Mouse (Mus musculus): ENCODE data around the gene Nrbf2. TPM values are rescaled to one million over a fixed set of nuclear protein-coding genes. Genes with fewer than 3 reads are reported as not detected.

Gene Nrbf2
- polyA plus RNA-seq, 1 experiment from 2014 or later = 41.2 TPM

- Histone ChIP-seq H3K9me3 (no peaks in the 10 kb centered on the region), H3K4me3 (peak overlapping the region; percentile 94), H3K27me3 (ENCODE audit: insufficient read depth, poor library complexity, severe bottlenecking) (no peaks in the 10 kb centered on the region), H3K4me1 (replicated peaks) (peaks cover 32% of the 10 kb centered on the region), H3K36me3 (no peaks in the 10 kb centered on the region), H3K27ac (peak overlapping the region; percentile 90)
- WGBS = 7% methylated on average over 10 of the region's 10 CpGs
- peak; percentile 38 for DNase-seq (ENCODE audit: low spot score)
Observed at GRCm38 (mm10) chr10:67284311-67284710, 794 bp downstream of the Nrbf2 start.

GRCm38 (mm10) chr10:67283516-67283915 lies 1.6 kb downstream of the Nrbf2 start:
- Histone ChIP-seq H3K4me1 (replicated peaks) (peaks cover 32% of the 10 kb centered on the region), H3K27ac (no peak overlapping the region), H3K36me3 (no peaks in the 10 kb centered on the region), H3K27me3 (ENCODE audit: insufficient read depth, poor library complexity, severe bottlenecking) (no peaks in the 10 kb centered on the region), H3K4me3 (peak overlapping the region; percentile 94), H3K9me3 (no peaks in the 10 kb centered on the region)
- no peak for DNase-seq (ENCODE audit: low spot score)
- 92% methylated on average over 9 of the region's 9 CpGs for WGBS

GRCm38 (mm10) chr10:67282531-67282930 lies 2.6 kb downstream of the Nrbf2 start:
- no peak overlapping the region for H3K27ac ChIP-seq
- 86% methylated on average over 2 of the region's 2 CpGs for WGBS
- H3K4me1 ChIP-seq (replicated peaks) = peaks cover 32% of the 10 kb centered on the region
- H3K9me3 ChIP-seq = no peaks in the 10 kb centered on the region
- H3K36me3 ChIP-seq = no peaks in the 10 kb centered on the region
- no peaks in the 10 kb centered on the region for H3K27me3 ChIP-seq (ENCODE audit: insufficient read depth, poor library complexity, severe bottlenecking)
- no peak overlapping the region for H3K4me3 ChIP-seq
- no peak for DNase-seq (ENCODE audit: low spot score)

- Histone ChIP-seq H3K4me1 (replicated peaks) (peaks cover 32% of the 10 kb centered on the region), H3K9me3 (no peaks in the 10 kb centered on the region), H3K27me3 (ENCODE audit: insufficient read depth, poor library complexity, severe bottlenecking) (no peaks in the 10 kb centered on the region), H3K36me3 (no peaks in the 10 kb centered on the region), H3K4me3 (no peak overlapping the region), H3K27ac (no peak overlapping the region)
- DNase-seq (ENCODE audit: low spot score) = no peak
- WGBS = 75% methylated on average over 8 of the region's 8 CpGs
Observed at GRCm38 (mm10) chr10:67281852-67282251, 3.3 kb downstream of the Nrbf2 start.

- Histone ChIP-seq H3K9me3 (no peaks in the 10 kb centered on the region), H3K4me1 (replicated peaks) (no peaks in the 10 kb centered on the region), H3K27me3 (ENCODE audit: insufficient read depth, poor library complexity, severe bottlenecking) (no peaks in the 10 kb centered on the region), H3K27ac (no peak overlapping the region), H3K36me3 (peaks cover 39% of the 10 kb centered on the region), H3K4me3 (no peak overlapping the region)
- no peak for DNase-seq (ENCODE audit: low spot score)
Observed at GRCm38 (mm10) chr10:67275916-67276315, 9.2 kb downstream of the Nrbf2 start.

GRCm38 (mm10) chr10:67264852-67265251 lies 20.3 kb downstream of the Nrbf2 start:
- Histone ChIP-seq H3K4me1 (replicated peaks) (no peaks in the 10 kb centered on the region), H3K36me3 (peaks cover 36% of the 10 kb centered on the region), H3K4me3 (no peak overlapping the region), H3K27ac (no peak overlapping the region), H3K9me3 (no peaks in the 10 kb centered on the region), H3K27me3 (ENCODE audit: insufficient read depth, poor library complexity, severe bottlenecking) (no peaks in the 10 kb centered on the region)
- 69% methylated on average over 1 of the region's 1 CpGs for WGBS
- DNase-seq (ENCODE audit: low spot score) = peak; percentile 47

- no peak for DNase-seq (ENCODE audit: low spot score)
- WGBS = 100% methylated on average over 1 of the region's 1 CpGs
- Histone ChIP-seq H3K36me3 (peaks cover 98% of the 10 kb centered on the region), H3K4me3 (no peak overlapping the region), H3K27ac (no peak overlapping the region), H3K27me3 (ENCODE audit: insufficient read depth, poor library complexity, severe bottlenecking) (no peaks in the 10 kb centered on the region), H3K9me3 (no peaks in the 10 kb centered on the region), H3K4me1 (replicated peaks) (no peaks in the 10 kb centered on the region)
Observed at GRCm38 (mm10) chr10:67253115-67253514, 32.0 kb downstream of the Nrbf2 start.

GRCm38 (mm10) chr10:67252353-67252752 lies 32.8 kb downstream of the Nrbf2 start:
- Histone ChIP-seq H3K27ac (no peak overlapping the region), H3K4me1 (replicated peaks) (no peaks in the 10 kb centered on the region), H3K36me3 (peaks cover 99% of the 10 kb centered on the region), H3K9me3 (no peaks in the 10 kb centered on the region), H3K27me3 (ENCODE audit: insufficient read depth, poor library complexity, severe bottlenecking) (no peaks in the 10 kb centered on the region), H3K4me3 (no peak overlapping the region)
- 88% methylated on average over 5 of the region's 5 CpGs for WGBS
- DNase-seq (ENCODE audit: low spot score) = no peak

- H3K9me3 ChIP-seq = no peaks in the 10 kb centered on the region
- peaks cover 99% of the 10 kb centered on the region for H3K36me3 ChIP-seq
- no peaks in the 10 kb centered on the region for H3K4me1 ChIP-seq (replicated peaks)
- H3K27ac ChIP-seq = no peak overlapping the region
- 96% methylated on average over 6 of the region's 6 CpGs for WGBS
- no peak for DNase-seq (ENCODE audit: low spot score)
- no peaks in the 10 kb centered on the region for H3K27me3 ChIP-seq (ENCODE audit: insufficient read depth, poor library complexity, severe bottlenecking)
- no peak overlapping the region for H3K4me3 ChIP-seq
Observed at GRCm38 (mm10) chr10:67250846-67251245, 34.3 kb downstream of the Nrbf2 start.

- no peaks in the 10 kb centered on the region for H3K27me3 ChIP-seq (ENCODE audit: insufficient read depth, poor library complexity, severe bottlenecking)
- DNase-seq (ENCODE audit: low spot score) = no peak
- no peaks in the 10 kb centered on the region for H3K4me1 ChIP-seq (replicated peaks)
- H3K27ac ChIP-seq = no peak overlapping the region
- WGBS = 91% methylated on average over 2 of the region's 2 CpGs
- H3K36me3 ChIP-seq = peaks cover 99% of the 10 kb centered on the region
- H3K4me3 ChIP-seq = no peak overlapping the region
- no peaks in the 10 kb centered on the region for H3K9me3 ChIP-seq
Observed at GRCm38 (mm10) chr10:67249486-67249885, 35.6 kb downstream of the Nrbf2 start.

GRCm38 (mm10) chr10:67247145-67247544 lies 38.0 kb downstream of the Nrbf2 start:
- Histone ChIP-seq H3K27me3 (ENCODE audit: insufficient read depth, poor library complexity, severe bottlenecking) (no peaks in the 10 kb centered on the region), H3K4me3 (no peak overlapping the region), H3K4me1 (replicated peaks) (no peaks in the 10 kb centered on the region), H3K9me3 (no peaks in the 10 kb centered on the region), H3K27ac (no peak overlapping the region), H3K36me3 (peaks cover 96% of the 10 kb centered on the region)
- peak; percentile 40 for DNase-seq (ENCODE audit: low spot score)
- 92% methylated on average over 4 of the region's 4 CpGs for WGBS

GRCm38 (mm10) chr10:67230439-67230838 lies 54.7 kb downstream of the Nrbf2 start:
- no peak for DNase-seq (ENCODE audit: low spot score)
- WGBS = 89% methylated on average over 6 of the region's 6 CpGs
- Histone ChIP-seq H3K27ac (no peak overlapping the region), H3K4me3 (no peak overlapping the region), H3K27me3 (ENCODE audit: insufficient read depth, poor library complexity, severe bottlenecking) (no peaks in the 10 kb centered on the region), H3K36me3 (peaks cover 86% of the 10 kb centered on the region), H3K4me1 (replicated peaks) (no peaks in the 10 kb centered on the region), H3K9me3 (no peaks in the 10 kb centered on the region)

- H3K36me3 ChIP-seq = peaks cover 77% of the 10 kb centered on the region
Observed at GRCm38 (mm10) chr10:67226543-67226942, 58.6 kb downstream of the Nrbf2 start.

GRCm38 (mm10) chr10:67226109-67226508 lies 59.0 kb downstream of the Nrbf2 start:
- no peak overlapping the region for H3K27ac ChIP-seq
- no peak for DNase-seq (ENCODE audit: low spot score)
- H3K4me3 ChIP-seq = no peak overlapping the region
- peaks cover 77% of the 10 kb centered on the region for H3K36me3 ChIP-seq
- WGBS = 90% methylated on average over 7 of the region's 7 CpGs
- no peaks in the 10 kb centered on the region for H3K27me3 ChIP-seq (ENCODE audit: insufficient read depth, poor library complexity, severe bottlenecking)
- H3K9me3 ChIP-seq = no peaks in the 10 kb centered on the region
- no peaks in the 10 kb centered on the region for H3K4me1 ChIP-seq (replicated peaks)

More at GRCm38 (mm10) chr10:67226543-67226942, 58.6 kb downstream of the Nrbf2 start:
- Histone ChIP-seq H3K9me3 (no peaks in the 10 kb centered on the region), H3K4me3 (no peak overlapping the region), H3K27me3 (ENCODE audit: insufficient read depth, poor library complexity, severe bottlenecking) (no peaks in the 10 kb centered on the region), H3K27ac (no peak overlapping the region), H3K4me1 (replicated peaks) (no peaks in the 10 kb centered on the region)
- DNase-seq (ENCODE audit: low spot score) = no peak
- WGBS = 93% methylated on average over 14 of the region's 14 CpGs
